ENCODE assay signal across 15 mouse cellular contexts in the genomic region with DNA sequence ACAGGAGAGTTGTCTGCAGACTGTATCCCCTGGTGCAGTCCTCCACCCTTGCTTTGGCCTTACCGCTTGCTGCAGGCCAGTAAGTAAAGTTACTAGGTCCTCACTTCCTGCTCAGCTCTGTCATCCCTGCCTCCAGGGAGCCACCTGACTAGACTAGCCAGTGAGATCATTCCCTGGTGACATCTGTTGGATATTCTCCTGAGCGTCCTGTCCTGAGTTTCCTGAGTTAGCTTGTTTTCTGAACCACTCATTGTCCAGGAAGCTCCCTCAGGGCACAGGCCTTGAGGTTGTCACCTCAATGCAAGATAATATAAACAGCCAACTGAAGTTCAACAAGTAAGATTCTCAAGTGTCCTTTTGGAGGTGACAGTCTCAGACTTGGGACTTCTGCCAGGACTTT. TPM values are rescaled to one million over a fixed set of nuclear protein-coding genes. Genes with fewer than 3 reads are reported as not detected.
DNase-seq lines count a peak whose midpoint lies in the region; ATAC-seq and TF ChIP-seq lines count a peak whose summit lies in the region.
"Had no signal": no experiment of that assay in that cellular context is flagged by ENCODE, and none has a peak within 500 bp of the region (broad histone marks: within the 10 kb centered on the region; RNA-seq: fewer than 3 reads in every experiment).

No protein-coding gene starts in this region.

- 59% methylated on average over 2 of the region's 2 CpGs for WGBS in heart, embryonic 16.5 days
- WGBS in lung, embryonic 16.5 days = 45% methylated on average over 2 of the region's 2 CpGs
- 42% methylated on average over 2 of the region's 2 CpGs for WGBS in small intestine, adult 2 months

- no peak overlapping the region for H3K9ac ChIP-seq in heart, embryonic 16.5 days (ENCODE audit: low read length)
- H3K9ac ChIP-seq in lung, embryonic 16.5 days (ENCODE audit: low read length) = no peak overlapping the region
- H3K9ac ChIP-seq: forebrain, embryonic 12.5 days; liver, embryonic 13.5 days; midbrain, embryonic 13.5 days; neural tube, embryonic 12.5 days had no signal

- H3K4me3 ChIP-seq in heart, embryonic 16.5 days (ENCODE audit: low read length) = no peak overlapping the region
- no peak overlapping the region for H3K4me3 ChIP-seq in lung, embryonic 16.5 days (ENCODE audit: low read length)
- H3K4me3 ChIP-seq in small intestine, adult 2 months (ENCODE audit: low read depth, low read length) = no peak overlapping the region
- H3K4me3 ChIP-seq: forebrain, embryonic 12.5 days; gastrocnemius, adult 2 months; liver, embryonic 13.5 days; midbrain, embryonic 13.5 days; neural tube, embryonic 12.5 days had no signal

- peak; percentile 38 for DNase-seq in adrenal gland, adult 2 months
- no peak for DNase-seq in adrenal gland, postnatal 4 days (ENCODE audit: low spot score in 2 of 2)
- no peak for DNase-seq in heart, adult 9 months (ENCODE audit: low spot score in 2 of 2)
- DNase-seq in lung, postnatal 14 days = no peak
- no peak for DNase-seq in embryo, embryonic 9.5 days (ENCODE audit: extremely low spot score)
- DNase-seq: cerebellum, adult 11 months; gastrocnemius, adult 2 months; liver, embryonic 13.5 days; thymus, postnatal 36 days had no signal

- no peaks in the 10 kb centered on the region for H3K9me3 ChIP-seq in heart, embryonic 16.5 days (replicated peaks; ENCODE audit: control insufficient read depth, low read length)
- H3K9me3 ChIP-seq in lung, embryonic 16.5 days (ENCODE audit: control insufficient read depth, low read length) = no peaks in the 10 kb centered on the region
- H3K9me3 ChIP-seq: forebrain, embryonic 12.5 days; liver, embryonic 13.5 days; midbrain, embryonic 13.5 days; neural tube, embryonic 12.5 days had no signal

- H3K4me1 ChIP-seq in heart, embryonic 16.5 days (ENCODE audit: control insufficient read depth, insufficient read depth, low read length) = peaks cover 18% of the 10 kb centered on the region
- peaks cover 30% of the 10 kb centered on the region for H3K4me1 ChIP-seq in lung, embryonic 16.5 days (replicated peaks; ENCODE audit: control insufficient read depth, insufficient read depth, low read length)
- H3K4me1 ChIP-seq in small intestine, adult 2 months (ENCODE audit: control insufficient read depth, insufficient read depth, insufficient read length, low read length) = peaks cover 44% of the 10 kb centered on the region

- no peak overlapping the region for H3K4me2 ChIP-seq in heart, embryonic 16.5 days (ENCODE audit: low read depth, low read length)
- no peak overlapping the region for H3K4me2 ChIP-seq in lung, embryonic 16.5 days (ENCODE audit: low read depth, low read length)
- H3K4me2 ChIP-seq: forebrain, embryonic 12.5 days; liver, embryonic 13.5 days; midbrain, embryonic 13.5 days; neural tube, embryonic 12.5 days had no signal

- peak overlapping the region; percentile 3 for H3K27ac ChIP-seq in heart, embryonic 16.5 days (ENCODE audit: low read length)
- peak overlapping the region; percentile 37; the same call in 1 of the 2 replicates for H3K27ac ChIP-seq in lung, embryonic 16.5 days (ENCODE audit: low read length)
- peak overlapping the region; percentile 73 for H3K27ac ChIP-seq in small intestine, adult 2 months (ENCODE audit: insufficient read depth, low read depth, low read length)
- H3K27ac ChIP-seq: forebrain, embryonic 12.5 days; gastrocnemius, adult 2 months; midbrain, embryonic 13.5 days; neural tube, embryonic 12.5 days had no signal

- no peaks in the 10 kb centered on the region for H3K27me3 ChIP-seq in heart, embryonic 16.5 days (ENCODE audit: control insufficient read depth, insufficient read depth, low read length)
- H3K27me3 ChIP-seq in lung, embryonic 16.5 days (ENCODE audit: control insufficient read depth, insufficient read depth, low read depth, low read length) = no peaks in the 10 kb centered on the region
- H3K27me3 ChIP-seq in small intestine, adult 2 months (ENCODE audit: control insufficient read depth, insufficient read depth, low read length) = no peaks in the 10 kb centered on the region
- H3K27me3 ChIP-seq: forebrain, embryonic 12.5 days; midbrain, embryonic 13.5 days; neural tube, embryonic 12.5 days had no signal

- 0 out of 2 replicates have a peak, but pooled peaks have one; percentile 24 for ATAC-seq in heart, embryonic 16.5 days (replicated peaks; ENCODE audit: extremely low read depth, insufficient read depth, low FRiP score)
- peak; percentile 47 for ATAC-seq in lung, embryonic 16.5 days (ENCODE audit: low read depth)
- ATAC-seq: midbrain, embryonic 13.5 days had no signal

- no peak for TF ChIP-seq CTCF in small intestine, adult 2 months (IDR thresholded peaks at IDR 0.05; ENCODE audit: extremely low read depth, insufficient read length, insufficient replicate concordance, low read depth, low read length)

- no peaks in the 10 kb centered on the region; the same call in 1 of the 2 replicates for H3K36me3 ChIP-seq in heart, embryonic 16.5 days (ENCODE audit: control insufficient read depth, insufficient read depth)
- no peaks in the 10 kb centered on the region for H3K36me3 ChIP-seq in lung, embryonic 16.5 days (ENCODE audit: control insufficient read depth, insufficient read depth, low read length)
- H3K36me3 ChIP-seq in small intestine, adult 2 months (ENCODE audit: control insufficient read depth, insufficient read depth, low read length) = 0 out of 2 replicates have a peak, but pooled peaks cover 1% of the 10 kb centered on the region
- H3K36me3 ChIP-seq: liver, embryonic 13.5 days; midbrain, embryonic 13.5 days; neural tube, embryonic 12.5 days had no signal

- TF ChIP-seq POLR2A in small intestine, adult 2 months (IDR thresholded peaks at IDR 0.05; ENCODE audit: low read depth, low read length) = no peak

RNA-seq across cellular contexts. Expression of gene Nek6, which starts 10.9 kb away (rescaled TPM):
- total RNA-seq in adrenal gland, adult 2 months (2021) = 10 to 100 TPM in 1 of 2 experiments, 1 to 10 TPM in 1; 7.6 to 20.6 TPM
- 17.2 and 23.7 TPM in 2 replicates for polyA plus RNA-seq in adrenal gland, adult 2 months (2012; rRNA removed)
- 10 to 100 TPM; 26.2 to 29.8 TPM for total RNA-seq in adrenal gland, postnatal 4 days (2021)
- 66.2 and 67.9 TPM in 2 replicates for polyA plus RNA-seq in heart, embryonic 16.5 days (2015; fragmentation: Nextera tagmentation; extraction: Ambion mirVana)
- 117 and 122 TPM in 2 replicates for polyA plus RNA-seq in lung, embryonic 16.5 days (2015; fragmentation: Nextera tagmentation; extraction: Ambion mirVana)
- 24.6 and 173 TPM in 2 replicates for polyA plus RNA-seq in small intestine, adult 2 months (2012; rRNA removed)

Comparison
In these comparisons a context has a peak if more than half of its experiments do, and no peak if none do; other contexts are left out.
1. H3K27ac ChIP-seq: peak in every context shown above with its lines; median percentile 73 in small intestine, adult 2 months; 37 in lung, embryonic 16.5 days; 3 in heart, embryonic 16.5 days.